Mouse (Mus musculus) lung, postnatal 0 days (tissue): ENCODE data around the gene Mrps10.

Experiments used
- CTCF ChIP-seq: IDR thresholded peaks from 2 replicates; pipeline ENCODE4 v1.5.1; 2016; ENCODE audit warnings: antibody characterized with exemption, mild to moderate bottlenecking
- EP300 ChIP-seq: IDR thresholded peaks from 2 replicates; pipeline ENCODE4 v1.6.1; 2016; ENCODE audit warnings: antibody characterized with exemption, mild to moderate bottlenecking, control low read depth

DNA sequence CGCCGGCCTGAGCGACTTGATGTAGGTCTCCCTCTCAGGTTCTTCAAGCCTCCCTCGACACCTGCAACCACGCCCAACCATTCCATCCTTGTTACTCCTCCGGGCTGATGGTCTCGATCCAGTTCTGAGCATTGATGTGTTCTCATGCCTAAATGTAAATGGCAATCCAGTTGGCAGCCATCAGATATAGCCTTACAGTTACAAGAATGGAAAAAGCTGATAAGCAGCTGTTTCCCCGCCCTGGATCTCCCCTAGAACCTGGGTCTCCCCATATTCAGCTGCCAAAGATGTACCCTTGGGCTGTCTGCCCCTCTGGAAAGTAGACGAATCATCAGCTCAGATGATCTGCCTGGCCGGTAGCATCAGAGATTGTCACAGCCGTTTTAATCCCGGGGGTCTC, 48.9 kb upstream of the Mrps10 start:
- TF ChIP-seq CTCF (no peak), EP300 (no peak)
